Mouse (Mus musculus) retina, postnatal 7 days (tissue): Measurements from ENCODE around the gene Cacna1c.

Experiments
- DNase-seq: peaks from one replicate; pipeline ENCODE4 v3.0.0-alpha.2; 2012; ENCODE audit warnings: low read depth, low spot score

Gene Cacna1c

DNA sequence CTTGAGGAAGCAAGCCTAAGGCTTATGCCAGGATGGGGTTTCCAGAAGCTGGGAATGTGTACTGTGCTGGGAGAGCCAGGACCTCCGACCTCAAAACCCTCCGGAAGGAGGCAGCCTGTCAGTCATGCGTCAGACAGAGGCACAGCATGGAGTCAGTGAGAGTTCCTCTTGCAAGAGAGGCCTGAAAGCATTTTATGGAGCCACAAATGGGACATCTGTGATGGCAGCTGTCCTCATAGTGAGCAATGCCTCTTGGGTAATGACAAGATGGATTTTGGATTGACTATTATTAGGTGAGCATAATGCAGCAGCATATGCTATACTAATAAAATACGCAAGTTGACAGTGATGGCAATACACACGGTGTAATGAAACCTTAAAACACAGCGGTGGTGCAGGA is 515.4 kb downstream of the Cacna1c start:
- no peak for DNase-seq

DNA sequence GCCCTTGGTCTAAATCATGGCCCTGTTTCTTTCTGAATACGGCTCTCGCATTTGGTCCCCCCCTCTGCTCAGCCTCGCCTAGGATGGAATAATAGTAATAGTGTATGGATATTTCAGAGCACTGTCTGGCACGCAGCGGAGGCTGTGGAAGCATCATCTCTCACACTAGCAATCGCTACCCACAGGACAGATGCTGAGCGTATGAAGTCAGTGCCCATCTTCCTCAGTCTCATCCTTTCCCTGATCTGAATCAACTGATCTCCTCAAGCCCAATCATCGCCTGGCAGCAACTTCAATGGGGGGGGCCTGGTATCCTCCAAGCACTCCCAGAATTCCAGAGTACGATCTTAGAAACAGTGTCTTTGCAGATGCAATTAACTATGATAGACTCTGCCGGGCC is 518.2 kb downstream of the Cacna1c start:
- no peak for DNase-seq

DNA sequence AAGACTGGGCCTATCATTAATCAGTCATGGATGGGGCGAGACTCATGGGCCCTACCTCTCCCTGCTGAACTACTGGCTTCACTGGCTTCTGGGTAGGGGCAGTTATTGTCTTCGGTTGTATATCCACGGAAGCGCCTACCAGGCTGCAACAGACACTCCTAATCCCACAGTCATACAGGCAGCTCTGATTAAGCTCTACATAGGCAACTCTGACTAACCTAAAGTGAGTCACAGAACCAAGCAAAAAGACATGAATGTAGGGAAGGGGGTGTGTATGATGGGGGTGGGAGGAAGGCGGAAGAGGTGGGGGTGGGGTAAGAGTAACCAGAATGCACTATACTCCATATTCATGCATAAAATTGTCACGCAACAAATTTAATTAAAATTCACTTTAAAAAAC is 518.9 kb downstream of the Cacna1c start:
- DNase-seq: no peak

DNA sequence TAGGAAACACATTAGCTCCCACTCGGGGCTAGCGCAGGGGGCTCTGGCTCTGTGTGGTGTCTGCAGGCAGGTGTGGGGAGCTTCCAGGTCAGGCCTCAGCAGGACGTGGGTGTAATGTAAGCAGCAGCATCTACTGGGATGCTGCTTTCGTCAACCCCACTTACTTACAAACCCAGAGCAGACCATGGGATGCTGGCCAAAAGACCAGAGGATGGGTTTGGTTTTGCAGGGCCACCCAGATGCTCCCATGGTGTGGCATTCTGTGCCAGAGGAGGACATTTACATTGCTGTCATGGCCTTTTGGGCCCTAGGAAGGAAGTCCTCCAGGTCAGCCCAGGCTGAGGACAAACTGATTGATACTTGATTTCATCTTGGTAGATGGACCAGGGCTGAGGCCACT is 521.4 kb downstream of the Cacna1c start:
- no peak for DNase-seq

DNA sequence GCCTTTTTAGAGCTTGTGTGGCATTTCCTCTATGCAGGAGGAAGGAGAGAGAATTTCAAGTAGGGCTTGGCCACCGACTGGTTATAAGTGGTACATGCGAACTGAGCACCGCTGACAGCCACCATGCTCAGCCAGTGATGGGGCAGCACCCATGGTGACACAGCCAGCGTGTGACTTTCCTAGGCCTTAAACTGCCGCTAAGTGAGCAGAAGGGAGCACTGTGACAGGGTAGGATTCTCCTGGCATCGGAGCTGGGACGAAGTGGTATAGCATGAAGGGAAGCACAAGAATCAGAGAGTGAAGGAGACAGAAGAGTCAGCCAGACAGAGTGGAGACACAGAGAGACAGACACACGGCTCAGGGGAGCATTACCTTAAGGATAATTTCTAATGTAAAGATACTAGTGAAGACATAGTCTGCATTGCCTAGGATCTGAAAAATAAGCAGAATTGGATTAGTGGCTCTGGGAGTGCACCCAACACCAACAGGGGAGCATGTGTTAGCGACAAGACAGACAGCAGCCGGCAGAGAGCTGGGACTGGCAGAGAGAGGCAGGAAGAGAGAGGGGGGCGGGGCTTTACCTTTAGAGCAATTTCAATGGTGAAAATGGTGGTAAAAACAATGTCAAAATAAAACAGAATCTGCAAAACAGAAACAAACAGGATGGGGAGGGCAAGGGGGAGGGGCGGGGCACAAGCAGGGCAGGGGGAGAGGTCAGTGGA is 522.1 kb downstream of the Cacna1c start:
- no peak for DNase-seq

DNA sequence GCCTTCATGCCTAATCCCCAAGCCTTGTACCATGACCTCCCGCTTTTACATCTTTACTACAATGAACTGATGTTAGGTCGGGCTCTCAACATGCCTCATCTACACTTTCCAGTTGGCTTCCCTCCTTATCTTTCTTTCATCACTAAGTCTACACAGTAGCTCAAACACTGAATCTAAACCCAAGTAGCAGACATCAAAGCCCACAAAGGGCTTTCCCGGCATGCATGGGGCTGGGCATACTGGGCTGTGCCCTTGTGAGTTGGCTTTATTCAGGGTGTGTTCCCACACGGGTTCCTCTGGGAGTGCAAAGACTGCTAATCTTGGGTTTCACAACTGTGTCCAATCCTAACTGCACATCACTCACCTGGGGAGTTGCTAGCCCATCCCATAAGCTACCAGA is 542.9 kb downstream of the Cacna1c start:
- no peak for DNase-seq

DNA sequence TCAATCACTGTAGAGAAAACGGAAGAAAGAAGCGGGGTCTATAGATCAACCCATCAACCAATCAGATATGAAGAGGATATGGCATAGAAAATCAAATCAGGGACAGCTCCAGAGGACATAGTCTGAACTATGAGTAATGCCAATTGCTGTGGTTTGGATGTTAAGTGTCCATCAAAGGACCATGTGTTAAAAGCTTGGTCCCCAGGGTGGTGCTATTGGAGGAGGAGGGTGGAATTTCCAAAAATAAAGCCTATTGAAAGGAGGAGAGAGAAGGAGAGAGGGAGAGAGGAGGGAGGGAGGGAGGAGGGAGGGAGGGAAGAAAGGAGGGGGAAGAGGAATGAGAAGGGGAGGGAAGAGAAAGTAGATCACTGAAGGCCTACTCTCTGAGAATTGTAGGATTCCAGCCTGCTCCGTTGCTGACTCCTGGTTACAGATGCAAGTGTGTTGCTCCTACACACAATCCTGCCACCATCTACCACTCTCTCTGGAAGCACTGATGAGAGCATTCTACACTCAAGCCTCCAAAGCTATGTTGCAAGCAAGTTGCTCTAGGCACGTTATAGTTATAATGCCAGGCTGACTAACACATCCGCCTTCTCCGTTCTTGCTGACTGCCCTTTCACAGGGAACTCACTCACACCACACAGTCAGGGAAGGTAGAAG is 547.0 kb downstream of the Cacna1c start:
- no peak for DNase-seq

DNA sequence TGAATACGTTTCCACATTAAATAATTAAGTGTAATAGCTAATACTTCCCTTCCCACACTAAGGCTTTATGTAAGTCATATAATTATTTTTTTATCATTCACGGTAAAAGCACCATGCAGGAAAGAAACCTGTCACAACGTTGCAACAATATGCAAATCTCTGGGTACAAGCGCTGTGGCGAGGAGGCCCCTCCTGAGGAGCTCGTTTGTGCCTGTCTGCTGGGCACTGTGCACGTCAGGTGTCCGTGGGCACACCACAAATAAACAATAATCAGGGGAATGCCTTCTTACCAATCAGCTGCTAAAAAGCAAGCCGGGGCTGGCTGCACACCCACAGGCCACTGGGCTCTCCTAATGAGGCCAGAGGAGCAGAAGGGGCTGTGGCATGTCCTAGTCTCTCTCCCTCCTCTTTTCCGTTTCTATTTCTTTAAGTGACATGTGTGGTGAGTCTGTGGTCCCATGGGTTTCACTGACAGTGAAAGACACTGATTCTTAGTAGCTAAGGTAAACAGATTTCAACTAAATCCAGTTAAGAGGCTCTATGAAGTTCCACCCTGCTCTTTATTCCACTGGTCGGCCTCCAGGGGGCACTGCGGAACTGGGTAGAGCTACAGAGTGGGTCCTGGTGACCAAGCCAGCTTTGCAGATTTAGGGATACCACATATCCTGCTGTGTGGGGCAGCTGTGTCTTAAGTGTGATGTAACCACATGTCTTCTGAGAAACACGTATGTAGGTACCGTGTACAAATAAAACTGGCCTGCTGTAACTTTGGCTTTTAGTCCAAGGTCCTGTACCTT is 549.8 kb downstream of the Cacna1c start:
- DNase-seq: peak; percentile 59

DNA sequence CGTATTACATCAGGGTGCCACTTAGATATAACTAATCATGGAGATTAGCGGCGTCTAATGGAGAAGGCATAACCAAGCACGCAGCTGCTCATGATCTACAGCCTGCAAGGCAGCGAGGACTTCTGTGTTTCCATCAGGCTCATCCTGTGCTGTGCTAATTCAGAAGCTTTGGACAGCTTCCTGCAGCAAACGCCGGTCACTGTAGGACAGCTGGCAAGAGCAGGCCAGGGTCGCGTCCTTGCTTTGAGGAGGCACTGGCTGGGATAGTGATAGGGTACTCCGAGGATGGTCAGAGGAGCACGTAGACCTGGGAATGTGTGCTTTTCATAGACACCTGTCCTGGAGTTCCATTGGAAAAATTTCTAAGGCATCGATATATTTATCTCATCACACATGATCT is 551.4 kb downstream of the Cacna1c start:
- no peak for DNase-seq

DNA sequence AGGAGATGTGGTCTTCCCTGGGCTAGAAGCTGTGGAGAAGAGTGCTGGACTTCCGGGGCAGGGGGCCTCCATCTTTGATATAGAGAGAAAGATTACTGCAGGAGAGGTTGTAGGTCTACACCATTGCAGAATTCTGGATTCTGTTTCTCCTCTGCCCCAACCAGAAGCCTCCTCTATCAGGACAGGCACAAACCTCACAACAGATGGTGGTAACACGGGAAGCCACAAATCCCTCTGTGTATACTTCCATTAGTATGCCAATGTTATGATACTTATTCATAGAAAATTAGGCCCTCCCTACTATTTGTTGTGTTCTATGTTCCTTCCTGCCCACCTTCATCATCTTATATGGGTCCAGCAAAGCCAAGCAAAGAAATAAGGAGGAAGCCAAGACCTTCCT is 552.7 kb downstream of the Cacna1c start:
- no peak for DNase-seq

DNA sequence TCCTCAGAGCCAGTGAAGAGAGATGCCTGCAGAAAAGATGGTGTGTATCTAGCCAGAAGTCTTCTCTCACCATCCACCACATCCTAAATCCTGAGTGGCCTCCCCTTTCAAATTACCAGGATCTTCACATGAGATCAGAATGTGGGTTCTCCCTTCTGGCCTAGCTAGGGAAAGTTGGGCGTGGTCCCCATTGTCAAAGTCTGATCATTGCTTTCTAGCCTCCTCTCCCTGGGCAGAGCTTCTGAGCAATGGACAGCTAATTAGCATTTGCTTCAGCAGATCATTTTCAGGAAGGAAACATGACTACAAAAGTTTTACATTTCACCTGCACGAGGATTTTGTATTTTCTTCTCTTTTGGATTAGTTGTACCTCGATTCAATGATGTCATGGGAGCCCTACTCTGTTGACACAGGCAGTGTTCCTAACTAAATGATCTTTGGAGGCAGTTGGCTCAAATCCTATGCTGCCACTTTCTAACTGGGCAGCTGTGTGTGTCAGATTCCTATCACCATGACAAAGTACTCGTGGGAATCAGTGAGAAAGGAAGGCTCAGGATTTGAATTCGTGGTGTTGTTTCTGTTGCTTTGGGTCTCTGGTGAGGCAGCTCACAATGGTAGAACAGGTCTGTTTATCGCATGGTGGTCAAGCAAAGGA is 554.4 kb downstream of the Cacna1c start:
- no peak for DNase-seq

DNA sequence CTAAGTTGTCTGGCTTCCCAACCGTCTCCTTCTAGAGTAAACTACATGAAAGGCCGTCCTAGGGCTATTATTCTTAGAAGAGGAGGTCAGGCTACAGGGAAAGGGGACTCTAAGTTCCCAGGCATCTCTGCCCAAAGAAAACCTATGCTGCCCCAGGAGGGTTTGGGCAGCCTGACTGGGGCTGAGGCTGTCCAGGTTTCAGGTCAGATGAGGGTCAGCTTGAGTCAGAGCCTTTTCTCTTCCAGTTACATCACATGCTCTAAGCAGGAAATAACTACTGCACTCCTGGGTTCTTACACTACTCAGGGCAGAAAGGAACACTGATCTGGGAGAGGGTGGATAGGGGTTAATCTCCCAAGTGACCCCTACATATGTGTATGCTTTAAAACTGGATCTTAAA is 556.4 kb downstream of the Cacna1c start:
- no peak for DNase-seq

DNA sequence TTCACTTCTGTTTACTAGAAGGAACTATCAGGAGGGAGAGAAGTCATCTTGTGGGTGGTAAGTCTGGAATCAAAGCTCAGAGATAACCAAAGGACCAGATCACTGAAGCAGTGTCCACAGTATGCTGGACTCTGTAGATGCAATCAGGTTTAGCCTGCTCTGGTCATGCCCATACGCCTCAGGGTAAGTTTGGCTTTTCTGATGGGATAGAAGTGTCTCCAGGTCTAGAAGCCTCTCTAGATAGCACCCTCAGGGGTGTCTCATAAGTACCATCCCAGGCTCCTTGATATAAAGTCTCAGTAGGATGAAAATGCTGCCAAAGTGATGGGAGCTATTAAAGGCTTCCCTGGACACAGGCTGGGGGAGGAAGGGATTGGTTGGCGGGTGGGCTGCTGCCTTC is 557.3 kb downstream of the Cacna1c start:
- DNase-seq: no peak

DNA sequence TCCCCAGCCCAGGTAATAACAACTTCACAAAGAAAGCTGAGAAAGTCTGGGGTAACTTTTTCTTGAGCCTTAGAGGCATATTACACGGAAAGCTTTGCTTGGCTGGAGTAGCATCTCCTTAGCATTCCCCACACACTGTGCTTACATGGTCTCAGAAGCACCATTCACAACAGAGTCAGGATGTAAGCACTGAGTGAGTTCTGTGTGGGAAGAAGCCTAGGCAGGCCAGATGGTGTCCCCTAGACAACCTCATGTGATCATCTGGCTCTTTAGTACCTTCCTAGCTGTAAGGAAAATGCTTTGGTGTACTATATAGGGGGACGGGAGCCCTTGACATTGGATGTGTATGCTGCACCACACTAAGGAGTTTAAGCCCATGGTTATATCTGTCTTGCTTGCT is 563.7 kb downstream of the Cacna1c start:
- no peak for DNase-seq

DNA sequence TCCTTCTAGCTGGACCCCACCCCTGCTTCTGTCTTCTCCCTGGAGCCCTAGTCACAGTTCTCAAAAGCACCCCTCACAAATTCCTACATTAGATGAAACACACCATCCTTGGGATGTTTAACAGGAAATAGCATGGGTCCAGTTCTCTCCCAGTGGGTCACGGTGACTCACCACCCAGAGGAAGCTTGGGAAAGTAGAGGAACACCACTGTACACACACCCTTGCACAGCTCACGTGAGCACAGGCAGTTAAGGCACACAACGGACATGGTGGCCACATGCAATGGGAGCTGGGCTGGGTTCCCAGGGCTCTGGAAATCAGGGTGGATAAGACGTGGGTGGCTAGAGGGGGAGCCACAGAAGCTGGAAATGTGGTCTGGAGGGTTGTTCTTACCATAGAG is 566.2 kb downstream of the Cacna1c start:
- DNase-seq: no peak

DNA sequence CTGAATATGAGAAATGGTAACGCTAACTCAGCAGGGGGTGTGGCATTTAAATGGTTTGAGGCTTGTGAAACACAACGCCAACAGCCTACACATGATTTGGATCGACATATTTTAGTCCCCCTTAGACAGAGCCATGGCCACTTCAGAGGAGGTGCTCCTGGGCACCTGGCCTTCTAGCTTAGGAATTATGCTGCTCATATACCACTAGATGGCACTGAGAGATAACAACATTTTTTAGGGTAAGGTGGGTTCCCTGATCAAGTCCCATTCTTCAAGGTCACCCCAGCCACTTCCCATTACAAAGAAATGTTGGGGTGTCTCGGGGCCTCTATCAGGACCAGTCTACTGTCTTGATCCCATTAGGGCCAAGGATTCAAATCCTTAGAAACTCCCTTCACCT is 570.0 kb downstream of the Cacna1c start:
- peak; percentile 11 for DNase-seq

DNA sequence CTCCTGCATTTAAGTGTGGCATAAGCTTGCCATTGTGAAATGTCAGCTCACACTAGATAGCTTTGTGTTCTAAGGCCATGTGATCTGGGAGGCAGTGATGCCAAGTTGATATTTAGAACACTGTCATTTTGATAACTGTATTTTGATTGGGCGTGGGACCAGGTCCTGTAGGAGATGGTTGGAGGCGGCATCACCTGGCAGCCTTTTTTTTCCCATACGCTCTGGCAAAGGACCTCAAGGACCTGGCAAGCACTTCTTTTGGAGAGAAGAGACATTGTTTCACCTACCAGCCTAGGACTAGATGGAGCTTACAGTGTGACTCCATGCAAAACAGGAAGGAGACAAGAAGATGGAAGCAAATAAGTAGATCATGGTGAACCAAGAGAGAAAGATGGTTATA is 572.6 kb downstream of the Cacna1c start:
- DNase-seq: no peak

DNA sequence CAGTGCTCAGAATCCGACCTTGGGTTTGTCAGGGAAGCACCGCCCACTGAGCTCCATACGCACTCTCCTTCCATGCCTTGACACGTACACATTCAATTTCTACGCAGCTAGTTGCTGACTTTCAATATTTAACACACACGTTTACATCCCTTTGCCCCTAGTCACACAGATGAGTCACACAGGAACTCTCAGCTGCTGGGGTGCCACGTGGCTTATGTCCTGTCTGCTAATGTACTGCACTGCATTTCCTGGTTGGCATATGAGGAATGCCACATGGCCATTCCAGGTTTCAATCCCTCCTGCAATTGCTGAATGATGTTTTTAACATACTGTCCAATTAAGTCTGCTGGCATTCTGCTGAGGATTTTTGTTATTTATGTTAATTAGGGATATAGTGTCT is 574.4 kb downstream of the Cacna1c start:
- no peak for DNase-seq

DNA sequence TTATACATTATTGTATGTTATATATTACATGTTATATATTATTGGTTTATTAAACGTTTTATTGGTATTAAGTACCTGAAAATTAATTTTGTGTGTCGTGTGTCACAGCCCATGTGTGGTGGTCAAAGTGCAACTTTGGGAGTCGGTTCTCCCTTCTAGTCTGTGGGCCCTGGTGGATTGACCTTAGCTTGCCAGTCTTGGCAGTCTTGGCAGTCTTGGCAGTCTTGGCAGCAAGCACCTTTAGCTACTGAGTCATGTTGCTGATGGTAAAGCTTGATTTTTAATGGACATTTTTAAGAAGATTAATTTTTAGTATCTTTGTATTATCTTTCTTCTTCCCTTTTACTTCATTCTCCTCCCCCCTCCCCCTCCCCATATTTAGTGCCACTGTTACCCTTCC is 574.8 kb downstream of the Cacna1c start:
- no peak for DNase-seq

DNA sequence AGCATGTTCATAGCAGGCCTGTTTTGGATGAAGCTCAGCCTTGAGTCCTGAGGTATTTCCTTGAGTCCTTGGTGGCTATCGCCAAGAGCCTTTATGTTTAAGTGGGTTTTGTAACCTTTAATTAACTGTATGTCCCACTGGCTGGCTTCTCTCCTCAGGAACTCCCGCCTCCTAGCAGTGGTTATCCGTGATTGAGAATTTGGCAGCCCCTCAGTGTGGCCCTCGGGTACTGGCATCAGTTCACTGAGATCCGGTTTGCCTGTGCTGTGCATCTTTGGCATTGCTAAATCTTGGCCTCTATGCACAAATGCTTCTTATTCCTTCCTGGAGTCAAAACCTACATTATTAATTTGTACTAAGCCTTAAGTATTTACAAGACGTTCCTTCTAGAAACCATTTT is 587.3 kb downstream of the Cacna1c start:
- DNase-seq: no peak

DNA sequence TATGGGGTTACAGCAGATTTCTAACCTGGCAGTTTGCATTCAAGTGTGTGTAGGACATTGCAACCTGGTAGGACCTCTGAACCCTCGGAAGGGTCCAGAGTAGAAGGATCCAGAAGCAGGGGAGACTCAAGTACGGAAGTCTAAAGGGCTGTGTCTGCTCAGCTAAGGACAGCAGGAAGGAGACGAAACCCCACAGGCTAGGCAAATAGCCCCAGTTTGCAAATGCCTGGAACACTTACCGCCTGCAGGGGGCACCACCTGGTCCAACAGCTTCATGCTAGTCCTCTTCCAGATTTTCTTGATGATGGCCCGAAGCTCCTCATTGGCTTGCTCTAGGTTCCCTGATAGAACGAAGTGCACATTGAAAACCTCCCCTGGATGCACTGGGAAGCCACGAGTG is 590.2 kb downstream of the Cacna1c start:
- DNase-seq: no peak

DNA sequence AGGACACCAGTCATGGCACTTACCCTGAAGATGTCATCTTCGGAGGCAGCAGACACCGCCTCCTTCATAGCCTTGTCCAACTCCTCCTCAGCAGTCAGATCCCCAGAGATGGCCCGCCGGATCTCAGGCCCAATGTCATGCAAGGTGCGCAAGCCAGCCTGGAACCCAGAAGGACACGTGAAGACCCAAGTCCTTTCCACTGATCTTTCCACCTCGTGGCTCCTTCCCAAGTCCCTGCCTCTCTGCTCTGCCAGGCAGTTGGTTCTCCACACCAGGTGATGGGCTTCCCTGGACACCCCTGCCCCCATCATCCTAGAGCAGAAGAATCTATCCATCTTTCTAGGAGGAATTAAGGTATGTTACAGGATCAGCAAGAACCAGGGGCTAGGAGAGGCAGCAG is 592.4 kb downstream of the Cacna1c start:
- no peak for DNase-seq
